Comparison of ENCODE assay signal across 9 mouse cellular contexts in the genomic region with DNA sequence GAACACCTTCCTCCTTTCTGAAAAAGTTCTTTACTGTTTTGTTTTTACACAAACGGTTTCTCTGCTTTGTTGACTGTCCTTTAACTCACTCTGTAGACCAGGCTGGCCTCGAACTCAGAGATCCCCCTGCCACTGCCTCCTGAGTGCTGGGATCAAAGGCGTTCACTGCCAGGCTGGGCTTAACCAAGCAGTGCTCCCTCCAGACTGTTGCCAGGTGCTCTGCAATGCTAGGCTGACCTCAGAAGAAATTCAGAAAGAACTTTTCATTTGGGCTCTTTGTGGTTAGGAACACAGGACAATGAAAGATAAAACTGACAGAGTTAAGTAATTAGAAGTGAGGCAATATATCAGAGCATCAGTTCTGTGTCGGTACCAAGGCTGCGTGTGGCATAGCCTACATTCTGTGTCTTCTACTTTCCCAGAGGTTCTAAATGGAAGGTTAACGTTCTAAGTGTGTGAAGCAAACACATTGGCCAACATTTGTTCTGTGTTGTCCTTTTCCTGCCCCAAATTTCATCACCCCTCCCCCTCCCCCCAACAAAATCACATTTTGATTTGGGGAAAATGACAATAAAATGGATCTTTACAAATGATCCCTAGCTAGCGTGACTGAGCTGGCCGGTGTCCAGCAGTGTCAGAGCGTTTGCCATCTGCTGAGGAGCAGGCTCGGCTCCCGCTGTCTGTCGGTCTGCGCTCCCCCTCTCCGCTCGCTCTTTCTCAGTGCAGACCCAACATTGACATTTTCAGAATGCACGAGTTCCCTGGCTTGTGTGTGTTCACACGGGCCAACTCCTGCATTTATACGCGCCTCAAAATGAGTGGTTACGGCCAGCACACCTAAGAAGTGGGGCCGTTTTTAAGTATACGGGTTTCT. TPM values are rescaled to one million over a fixed set of nuclear protein-coding genes. Genes with fewer than 3 reads are reported as not detected.
DNase-seq lines count a peak whose midpoint lies in the region; ATAC-seq and TF ChIP-seq lines count a peak whose summit lies in the region.
"Had no signal": no experiment of that assay in that cellular context is flagged by ENCODE, and none has a peak within 500 bp of the region (broad histone marks: within the 10 kb centered on the region; RNA-seq: fewer than 3 reads in every experiment).

No protein-coding gene starts in this region.

- H3K36me3 ChIP-seq in liver, adult 2 months (ENCODE audit: control insufficient read depth, insufficient read depth, low read length), result no peaks in the 10 kb centered on the region
- peaks cover 10% of the 10 kb centered on the region; the same call in 1 of the 2 replicates for H3K36me3 ChIP-seq in liver, embryonic 12.5 days
- H3K36me3 ChIP-seq in kidney, postnatal 0 days (ENCODE audit: insufficient read depth, low read length), result no peaks in the 10 kb centered on the region

- H3K9me3 ChIP-seq in liver, embryonic 12.5 days (replicated peaks), result 0 out of 2 replicates have a peak, but pooled peaks cover 2% of the 10 kb centered on the region
- H3K9me3 ChIP-seq in kidney, postnatal 0 days (replicated peaks; ENCODE audit: low read length), result no peaks in the 10 kb centered on the region

- peak overlapping the region; percentile 96 for H3K27ac ChIP-seq in liver, adult 2 months (replicated peaks; ENCODE audit: insufficient read depth, low read depth, low read length)
- H3K27ac ChIP-seq in liver, embryonic 12.5 days, result no peak overlapping the region
- H3K27ac ChIP-seq in kidney, postnatal 0 days, result peak overlapping the region; percentile 31; the same call in 1 of the 2 replicates

- H3K27me3 ChIP-seq in liver, adult 2 months (ENCODE audit: control insufficient read depth, insufficient read depth, low read length), result no peaks in the 10 kb centered on the region
- no peaks in the 10 kb centered on the region for H3K27me3 ChIP-seq in liver, embryonic 12.5 days (replicated peaks)
- no peaks in the 10 kb centered on the region for H3K27me3 ChIP-seq in kidney, postnatal 0 days (ENCODE audit: insufficient read depth, low read length)

- peak overlapping the region; percentile 70 for H3K9ac ChIP-seq in liver, adult 2 months (ENCODE audit: low read depth, low read length)
- no peak overlapping the region for H3K9ac ChIP-seq in liver, embryonic 12.5 days
- H3K9ac ChIP-seq in kidney, postnatal 0 days (ENCODE audit: low read depth, low read length), result peak overlapping the region; percentile 31; the same call in 1 of the 2 replicates

- TF ChIP-seq CTCF in liver, adult 2 months (IDR thresholded peaks at IDR 0.05; ENCODE audit: low read depth, low read length), result no peak
- TF ChIP-seq CTCF in kidney, postnatal 0 days (IDR thresholded peaks at IDR 0.05; ENCODE audit: low read depth), result no peak

- H3K79me2 ChIP-seq in liver, adult 2 months (ENCODE audit: control insufficient read depth, insufficient read depth, low read length), result no peaks in the 10 kb centered on the region

- H3K4me3 ChIP-seq in liver, adult 2 months (ENCODE audit: insufficient read depth, low read depth, low read length), result peak overlapping the region; percentile 54
- H3K4me3 ChIP-seq in liver, embryonic 12.5 days, result no peak overlapping the region
- H3K4me3 ChIP-seq in kidney, postnatal 0 days (replicated peaks; ENCODE audit: low read depth, low read length), result no peak overlapping the region

- 0 out of 2 replicates have a peak, but pooled peaks have one; percentile 27 for TF ChIP-seq POLR2A in liver, adult 2 months (IDR thresholded peaks at IDR 0.05; ENCODE audit: extremely low read depth, insufficient read depth, low read length)

- ATAC-seq in liver, embryonic 12.5 days, result no peak
- peak; percentile 62; the same call in 1 of the 2 replicates for ATAC-seq in cerebellum, adult (ENCODE audit: insufficient number of reproducible peaks, low FRiP score, low TSS enrichment)
- ATAC-seq in kidney, postnatal 0 days (replicated peaks; ENCODE audit: low FRiP score, low read depth), result no peak
- no peak for ATAC-seq in activated CD4-positive, CD25-positive, alpha-beta regulatory T cell, adult 4 months

- H3K4me2 ChIP-seq in liver, embryonic 12.5 days, result no peak overlapping the region
- H3K4me2 ChIP-seq in kidney, postnatal 0 days (ENCODE audit: low read length), result peak overlapping the region; percentile 37

- peak; percentile 73 for DNase-seq in liver, adult 2 months (ENCODE audit: extremely low read depth, low read depth, low spot score)
- peak; percentile 68 for DNase-seq in gastrocnemius, postnatal 10 days
- DNase-seq in kidney, postnatal 0 days (ENCODE audit: low spot score), result no peak
- DNase-seq in lung, postnatal 4 days, result peak; percentile 34 to 56
- DNase-seq in thymus, postnatal 4 days, result no peak

- H3K4me1 ChIP-seq in liver, adult 2 months (ENCODE audit: control insufficient read depth, insufficient read depth, low read length), result peaks cover 3% of the 10 kb centered on the region; the same call in 1 of the 2 replicates
- H3K4me1 ChIP-seq in liver, embryonic 12.5 days, result peaks cover 22% of the 10 kb centered on the region
- peaks cover 7% of the 10 kb centered on the region for H3K4me1 ChIP-seq in kidney, postnatal 0 days (replicated peaks; ENCODE audit: insufficient read depth, low read length)

- 19% methylated on average over 22 of the region's 22 CpGs for WGBS in liver, adult 2 months
- 75% methylated on average over 22 of the region's 22 CpGs for WGBS in liver, embryonic 12.5 days (ENCODE audit: insufficient replicate concordance)
- 64% methylated on average over 22 of the region's 22 CpGs for WGBS in kidney, postnatal 0 days

RNA-seq across cellular contexts. Expression of a gene that starts 12.2 kb away (rescaled TPM):
- not detected in 2 replicates for total RNA-seq in liver, adult 2 months (2014; rRNA removed)
- not detected in 2 replicates for polyA plus RNA-seq in liver, adult 2 months (2012; rRNA removed)
- polyA plus RNA-seq in liver, embryonic 12.5 days (2016; fragmentation: Nextera tagmentation; extraction: Ambion mirVana), result not detected in 2 replicates
- total RNA-seq in gastrocnemius, postnatal 10 days (2021), result not detected
- polyA plus RNA-seq in kidney, postnatal 0 days (2015; fragmentation: Nextera tagmentation; extraction: Ambion mirVana), result not detected in 2 replicates
- polyA plus RNA-seq in activated CD4-positive, CD25-positive, alpha-beta regulatory T cell, adult 4 months (2017; shearing (Covaris generic)), result not detected
- polyA plus RNA-seq: gonadal fat pad, adult 2 months had no signal

RNA-seq across cellular contexts. Expression of a gene that starts 31.0 kb away (rescaled TPM):
- 7.6 and 8.1 TPM in 2 replicates for total RNA-seq in liver, adult 2 months (2014; rRNA removed)
- polyA plus RNA-seq in liver, adult 2 months (2012; rRNA removed), result 1.6 and 1.8 TPM in 2 replicates
- polyA plus RNA-seq in liver, embryonic 12.5 days (2016; fragmentation: Nextera tagmentation; extraction: Ambion mirVana), result 29.3 and 30.6 TPM in 2 replicates
- total RNA-seq in gastrocnemius, postnatal 10 days (2021), result 10 to 100 TPM; 27.3 to 34.7 TPM
- polyA plus RNA-seq in kidney, postnatal 0 days (2015; fragmentation: Nextera tagmentation; extraction: Ambion mirVana), result 47.2 and 47.6 TPM in 2 replicates
- 10 to 100 TPM; 35.9 TPM for polyA plus RNA-seq in activated CD4-positive, CD25-positive, alpha-beta regulatory T cell, adult 4 months (2017; shearing (Covaris generic))

RNA-seq across cellular contexts. Expression of a gene that starts 49.1 kb away (rescaled TPM):
- total RNA-seq in liver, adult 2 months (2014; rRNA removed), result 16.0 and 16.1 TPM in 2 replicates
- polyA plus RNA-seq in liver, adult 2 months (2012; rRNA removed), result 11.8 and 15.7 TPM in 2 replicates
- 38.3 and 39.3 TPM in 2 replicates for polyA plus RNA-seq in liver, embryonic 12.5 days (2016; fragmentation: Nextera tagmentation; extraction: Ambion mirVana)
- total RNA-seq in gastrocnemius, postnatal 10 days (2021), result 10 to 100 TPM; 27.7 to 31.0 TPM
- 51.9 and 55.0 TPM in 2 replicates for polyA plus RNA-seq in kidney, postnatal 0 days (2015; fragmentation: Nextera tagmentation; extraction: Ambion mirVana)
- polyA plus RNA-seq in activated CD4-positive, CD25-positive, alpha-beta regulatory T cell, adult 4 months (2017; shearing (Covaris generic)), result 1 to 10 TPM; 4.7 to 4.9 TPM

Comparison
In these comparisons a context has a peak if more than half of its experiments do, and no peak if none do; other contexts are left out.
1. RNA of a gene that starts 31.0 kb away (polyA plus RNA-seq): 47.2 to 47.6 TPM in kidney, postnatal 0 days, 35.9 TPM in activated CD4-positive, CD25-positive, alpha-beta regulatory T cell, adult 4 months and 29.3 to 30.6 TPM in liver, embryonic 12.5 days; 1.6 to 1.8 TPM in liver, adult 2 months; every median in the first group is over 10 times any median in the second.
2. DNase-seq: peak in liver, adult 2 months (single experiment), gastrocnemius, postnatal 10 days (single experiment) and lung, postnatal 4 days (2 of 2); none in kidney, postnatal 0 days (single experiment) and thymus, postnatal 4 days (single experiment).